Mouse (Mus musculus) liver, adult 2 months (tissue): ENCODE results near the gene 1700012B07Rik.

Source experiments
- CTCF ChIP-seq: fragments of 200-500 bp; IDR thresholded peaks from 2 replicates; pipeline ENCODE4 v1.5.1; 2011; ENCODE audit warnings: low read depth, low read length, control low read depth
- POLR2A ChIP-seq: fragments of 200-500 bp; IDR thresholded peaks from 2 replicates; pipeline ENCODE4 v1.6.1; 2011; ENCODE audit warnings: low read length, control low read depth; ENCODE audit not compliant: insufficient read depth; ENCODE audit errors: extremely low read depth

DNA sequence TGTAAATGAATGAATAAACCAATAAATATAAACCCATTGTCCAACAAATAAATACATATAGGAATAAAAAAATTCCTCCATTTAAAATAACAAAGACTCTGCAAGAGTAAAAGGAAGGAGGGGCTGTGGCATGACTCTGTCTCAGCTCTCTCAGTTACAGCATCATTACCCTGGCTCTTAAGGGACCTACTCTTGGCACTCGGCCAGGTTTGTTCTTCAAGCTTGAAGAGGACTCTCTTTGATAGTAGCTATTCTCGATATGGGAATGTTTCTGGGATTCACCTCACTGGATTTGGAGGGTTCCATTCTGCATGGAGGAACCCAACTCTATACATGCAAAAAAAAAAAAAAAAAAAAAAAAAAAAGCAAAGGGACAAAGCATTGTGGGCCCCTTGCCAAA, 16.1 kb downstream of the 1700012B07Rik start:
- TF ChIP-seq CTCF = no peak
- TF ChIP-seq POLR2A = no peak
